Mouse (Mus musculus): ENCODE measurements around the gene Mfn2. TPM values are rescaled to one million over a fixed set of nuclear protein-coding genes. Genes with fewer than 3 reads are reported as not detected.
A peak's percentile ranks its signal among the peaks of the same experiment; 100 is the strongest.
"Not testable (repeated sequence)": the region's sequence is repeated elsewhere in the genome, so short reads cannot be mapped to it uniquely, and the experiment has no call there.

Gene Mfn2
- polyA plus RNA-seq, 1 experiment from 2014 or later, result 77.2 TPM

- ATAC-seq (replicated peaks), result no peak
- 86% methylated on average over 6 of the region's 6 CpGs for WGBS
Observed at GRCm38 (mm10) chr4:147883041-147883440, 21.5 kb downstream of the Mfn2 start.

GRCm38 (mm10) chr4:147881792-147882191 lies 22.7 kb downstream of the Mfn2 start:
- Histone ChIP-seq H3K36me3 (peaks cover 89% of the 10 kb centered on the region), H3K4me3 (no peak overlapping the region), H3K4me2 (replicated peaks) (no peak overlapping the region), H3K9ac (replicated peaks) (no peak overlapping the region), H3K9me3 (no peaks in the 10 kb centered on the region), H3K27ac (replicated peaks) (no peak overlapping the region), H3K4me1 (no peaks in the 10 kb centered on the region), H3K27me3 (no peaks in the 10 kb centered on the region)
- WGBS, result 92% methylated on average over 7 of the region's 7 CpGs
- no peak for ATAC-seq (replicated peaks)

More at GRCm38 (mm10) chr4:147883041-147883440, 21.5 kb downstream of the Mfn2 start:
- Histone ChIP-seq H3K4me2 (replicated peaks) (no peak overlapping the region), H3K4me1 (no peaks in the 10 kb centered on the region), H3K27me3 (no peaks in the 10 kb centered on the region), H3K9ac (replicated peaks) (no peak overlapping the region), H3K36me3 (peaks cover 93% of the 10 kb centered on the region), H3K9me3 (no peaks in the 10 kb centered on the region), H3K27ac (replicated peaks) (no peak overlapping the region), H3K4me3 (no peak overlapping the region)

- WGBS, result 67% methylated on average over 5 of the region's 5 CpGs
- H3K4me1 ChIP-seq, result no peaks in the 10 kb centered on the region
- no peak overlapping the region for H3K9ac ChIP-seq (replicated peaks)
- H3K4me2 ChIP-seq (replicated peaks), result no peak overlapping the region
- no peak for ATAC-seq (replicated peaks)
- no peak overlapping the region for H3K27ac ChIP-seq (replicated peaks)
- no peaks in the 10 kb centered on the region for H3K9me3 ChIP-seq
- H3K27me3 ChIP-seq, result no peaks in the 10 kb centered on the region
- peaks cover 90% of the 10 kb centered on the region for H3K36me3 ChIP-seq
- H3K4me3 ChIP-seq, result no peak overlapping the region
Observed at GRCm38 (mm10) chr4:147879865-147880264, 24.6 kb downstream of the Mfn2 start.

- 81% methylated on average over 2 of the region's 2 CpGs for WGBS
- ATAC-seq (replicated peaks), result no peak
Observed at GRCm38 (mm10) chr4:147879456-147879855, 25.0 kb downstream of the Mfn2 start.

GRCm38 (mm10) chr4:147878537-147878936 lies 26.0 kb downstream of the Mfn2 start:
- no peaks in the 10 kb centered on the region for H3K4me1 ChIP-seq
- peaks cover 92% of the 10 kb centered on the region for H3K36me3 ChIP-seq
- 95% methylated on average over 9 of the region's 9 CpGs for WGBS
- H3K27me3 ChIP-seq, result no peaks in the 10 kb centered on the region
- H3K9ac ChIP-seq (replicated peaks), result no peak overlapping the region
- no peak overlapping the region for H3K4me2 ChIP-seq (replicated peaks)
- H3K4me3 ChIP-seq, result no peak overlapping the region
- ATAC-seq (replicated peaks), result no peak
- no peak overlapping the region for H3K27ac ChIP-seq (replicated peaks)
- H3K9me3 ChIP-seq, result no peaks in the 10 kb centered on the region

More at GRCm38 (mm10) chr4:147879456-147879855, 25.0 kb downstream of the Mfn2 start:
- Histone ChIP-seq H3K9ac (replicated peaks) (no peak overlapping the region), H3K4me3 (no peak overlapping the region), H3K4me1 (no peaks in the 10 kb centered on the region), H3K36me3 (peaks cover 90% of the 10 kb centered on the region), H3K27ac (replicated peaks) (no peak overlapping the region), H3K9me3 (no peaks in the 10 kb centered on the region), H3K4me2 (replicated peaks) (no peak overlapping the region), H3K27me3 (no peaks in the 10 kb centered on the region)

- H3K36me3 ChIP-seq, result peaks cover 89% of the 10 kb centered on the region
- H3K4me1 ChIP-seq, result no peaks in the 10 kb centered on the region
- no peak overlapping the region for H3K4me3 ChIP-seq
- H3K4me2 ChIP-seq (replicated peaks), result no peak overlapping the region
- ATAC-seq (replicated peaks), result no peak
- H3K9me3 ChIP-seq, result no peaks in the 10 kb centered on the region
- no peaks in the 10 kb centered on the region for H3K27me3 ChIP-seq
- no peak overlapping the region for H3K27ac ChIP-seq (replicated peaks)
- no peak overlapping the region for H3K9ac ChIP-seq (replicated peaks)
- 90% methylated on average over 4 of the region's 4 CpGs for WGBS
Observed at GRCm38 (mm10) chr4:147875852-147876575, 28.5 kb downstream of the Mfn2 start.

GRCm38 (mm10) chr4:147869238-147869637 lies 35.3 kb downstream of the Mfn2 start:
- Histone ChIP-seq H3K27me3 (no peaks in the 10 kb centered on the region), H3K27ac (replicated peaks) (no peak overlapping the region), H3K4me2 (replicated peaks) (peak overlapping the region; percentile 77), H3K36me3 (peaks cover 42% of the 10 kb centered on the region), H3K9ac (replicated peaks) (peak overlapping the region; percentile 71), H3K4me3 (peak overlapping the region; percentile 67), H3K4me1 (peaks cover 26% of the 10 kb centered on the region), H3K9me3 (no peaks in the 10 kb centered on the region)
- no peak for ATAC-seq (replicated peaks)
- WGBS, result 9% methylated on average over 5 of the region's 5 CpGs

- Histone ChIP-seq H3K9ac (replicated peaks) (peak within 1 kb of the TSS; percentile 71), H3K27ac (replicated peaks) (peak within 1 kb of the TSS; percentile 84), H3K4me2 (replicated peaks) (peak within 1 kb of the TSS; percentile 77), H3K9me3 (no peaks in the 10 kb centered on the region), H3K4me3 (peak within 1 kb of the TSS; percentile 67), H3K4me1 (peaks cover 26% of the 10 kb centered on the region), H3K27me3 (no peaks in the 10 kb centered on the region), H3K36me3 (peaks cover 40% of the 10 kb centered on the region)
- under 1% methylated on average over 30 of the region's 30 CpGs for WGBS
- peak; percentile 97 for ATAC-seq (replicated peaks)
Observed at GRCm38 (mm10) chr4:147868450-147869031, 36.0 kb downstream of the Mfn2 start, which contains the start of the genes Miip and Fv1. Gene Miip (minus strand): TSS chr4:147868816. Gene Fv1 (plus strand): TSS chr4:147868979.

- WGBS, result 8% methylated on average over 22 of the region's 22 CpGs
- H3K9me3 ChIP-seq, result no peaks in the 10 kb centered on the region
- peak; percentile 3; the same call in 1 of the 2 replicates for ATAC-seq (replicated peaks)
- peak overlapping the region; percentile 84 for H3K27ac ChIP-seq (replicated peaks)
- H3K4me3 ChIP-seq, result peak overlapping the region; percentile 67
- H3K36me3 ChIP-seq, result peaks cover 37% of the 10 kb centered on the region
- H3K9ac ChIP-seq (replicated peaks), result peak overlapping the region; percentile 71
- no peaks in the 10 kb centered on the region for H3K27me3 ChIP-seq
- H3K4me2 ChIP-seq (replicated peaks), result peak overlapping the region; percentile 77
- peaks cover 26% of the 10 kb centered on the region for H3K4me1 ChIP-seq
Observed at GRCm38 (mm10) chr4:147867563-147868449, 36.7 kb downstream of the Mfn2 start.

GRCm38 (mm10) chr4:147866793-147867192 lies 37.7 kb downstream of the Mfn2 start:
- not testable (repeated sequence) for ATAC-seq (replicated peaks); H3K4me2 ChIP-seq (replicated peaks); H3K9me3 ChIP-seq; H3K27ac ChIP-seq (replicated peaks); H3K27me3 ChIP-seq; H3K4me3 ChIP-seq; H3K9ac ChIP-seq (replicated peaks)
- H3K36me3 ChIP-seq, result peaks cover 37% of the 10 kb centered on the region
- WGBS, result 57% methylated on average over 3 of the region's 3 CpGs
- peaks cover 26% of the 10 kb centered on the region for H3K4me1 ChIP-seq

GRCm38 (mm10) chr4:147866056-147866455 lies 38.4 kb downstream of the Mfn2 start:
- Histone ChIP-seq H3K4me2 (replicated peaks) (no peak overlapping the region), H3K36me3 (peaks cover 40% of the 10 kb centered on the region), H3K9ac (replicated peaks) (no peak overlapping the region), H3K4me1 (peaks cover 26% of the 10 kb centered on the region), H3K9me3 (no peaks in the 10 kb centered on the region), H3K4me3 (no peak overlapping the region), H3K27ac (replicated peaks) (no peak overlapping the region), H3K27me3 (no peaks in the 10 kb centered on the region)
- 94% methylated on average over 9 of the region's 9 CpGs for WGBS
- ATAC-seq (replicated peaks), result no peak

- Histone ChIP-seq H3K4me2 (replicated peaks) (no peak overlapping the region), H3K9ac (replicated peaks) (no peak overlapping the region), H3K27me3 (no peaks in the 10 kb centered on the region), H3K4me1 (peaks cover 26% of the 10 kb centered on the region), H3K27ac (replicated peaks) (no peak overlapping the region), H3K4me3 (no peak overlapping the region), H3K9me3 (no peaks in the 10 kb centered on the region), H3K36me3 (peaks cover 43% of the 10 kb centered on the region)
- 93% methylated on average over 6 of the region's 6 CpGs for WGBS
- ATAC-seq (replicated peaks), result no peak
Observed at GRCm38 (mm10) chr4:147865651-147866050, 38.9 kb downstream of the Mfn2 start.

All from forebrain, embryonic 15.5 days (tissue).